Mouse (Mus musculus) embryo, embryonic 10 days (tissue): ENCODE data around the gene Ccdc84.
"Not testable (repeated sequence)": the region's sequence is repeated elsewhere in the genome, so short reads cannot be mapped to it uniquely, and the experiment has no call there.

Experiments
- DNase-seq: peaks from one replicate; pipeline ENCODE4 v3.0.0-alpha.2; 2015; ENCODE audit warnings: low spot score

Gene Ccdc84

DNA sequence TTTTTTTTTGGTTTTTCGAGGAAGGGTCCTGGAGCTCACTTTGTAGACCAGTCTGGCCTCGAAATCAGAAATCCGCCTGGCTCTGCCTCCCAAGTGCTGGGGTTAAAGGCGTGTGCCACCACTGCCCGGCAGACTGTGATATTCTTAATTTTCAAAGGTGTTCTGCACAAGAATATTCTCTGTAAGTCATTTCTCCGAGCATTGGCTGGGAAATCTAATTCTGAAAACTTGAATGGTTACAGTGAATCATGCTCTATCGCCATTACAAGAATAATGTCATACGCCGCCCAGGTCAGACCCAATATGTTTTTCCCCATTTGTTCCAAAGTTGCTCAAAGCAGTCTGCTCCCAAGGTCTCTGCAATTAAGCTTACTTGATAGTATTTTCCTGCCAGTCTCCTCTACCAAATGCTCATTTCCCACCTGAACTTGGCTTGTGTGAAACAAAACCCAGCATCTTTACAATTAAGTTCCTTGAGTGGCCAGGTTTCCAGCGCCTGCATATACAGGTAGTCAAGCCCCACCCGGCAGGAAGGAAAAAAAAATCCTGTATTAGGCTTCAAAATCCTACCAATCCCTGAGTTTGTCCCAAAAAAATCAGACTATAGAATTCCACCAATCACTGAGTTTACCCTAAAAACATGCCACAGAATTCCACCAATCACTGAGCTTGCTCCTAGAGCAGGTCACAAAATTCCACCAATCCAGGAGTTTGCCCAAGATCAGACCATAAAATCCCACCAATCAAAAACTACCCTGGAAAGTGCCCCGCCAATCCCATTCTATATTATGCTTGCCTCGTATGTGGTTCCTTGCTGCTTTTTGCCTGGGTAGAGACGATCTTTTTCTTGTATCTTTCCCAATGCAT, at the start of gene Ccdc84:
Gene Ccdc84, minus strand, starts transcription at position 51 of the 867 bp plus-strand sequence.
- no peak for DNase-seq

- DNase-seq = no peak
Observed at GRCm38 (mm10) chr9:44461950-44462349, 43.6 kb upstream of the Ccdc84 start.

GRCm38 (mm10) chr9:44457035-44457742, 38.8 kb upstream of the Ccdc84 start:
- DNase-seq = peak; percentile 92

DNA sequence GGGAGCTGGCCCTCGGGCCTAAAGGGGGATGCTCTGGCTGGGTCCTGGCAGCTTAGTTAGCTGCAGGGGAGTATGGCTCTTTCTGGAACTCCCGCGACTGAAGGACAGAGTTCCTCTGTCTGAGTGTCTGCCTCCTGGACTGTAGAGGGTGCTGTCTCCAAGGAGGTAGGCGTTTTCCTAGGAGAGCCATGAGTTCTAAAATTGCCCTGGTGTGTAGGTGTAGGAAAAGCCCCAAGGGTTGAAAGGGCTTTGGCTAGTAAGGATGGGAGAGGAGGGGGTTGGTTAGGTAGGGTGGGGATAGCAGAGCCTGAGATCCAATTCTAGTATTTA, 36.5 kb upstream of the Ccdc84 start, which contains the start of gene Upk2:
Gene Upk2, minus strand, starts transcription at position 86 of the 330 bp plus-strand sequence.
- DNase-seq = no peak

DNA sequence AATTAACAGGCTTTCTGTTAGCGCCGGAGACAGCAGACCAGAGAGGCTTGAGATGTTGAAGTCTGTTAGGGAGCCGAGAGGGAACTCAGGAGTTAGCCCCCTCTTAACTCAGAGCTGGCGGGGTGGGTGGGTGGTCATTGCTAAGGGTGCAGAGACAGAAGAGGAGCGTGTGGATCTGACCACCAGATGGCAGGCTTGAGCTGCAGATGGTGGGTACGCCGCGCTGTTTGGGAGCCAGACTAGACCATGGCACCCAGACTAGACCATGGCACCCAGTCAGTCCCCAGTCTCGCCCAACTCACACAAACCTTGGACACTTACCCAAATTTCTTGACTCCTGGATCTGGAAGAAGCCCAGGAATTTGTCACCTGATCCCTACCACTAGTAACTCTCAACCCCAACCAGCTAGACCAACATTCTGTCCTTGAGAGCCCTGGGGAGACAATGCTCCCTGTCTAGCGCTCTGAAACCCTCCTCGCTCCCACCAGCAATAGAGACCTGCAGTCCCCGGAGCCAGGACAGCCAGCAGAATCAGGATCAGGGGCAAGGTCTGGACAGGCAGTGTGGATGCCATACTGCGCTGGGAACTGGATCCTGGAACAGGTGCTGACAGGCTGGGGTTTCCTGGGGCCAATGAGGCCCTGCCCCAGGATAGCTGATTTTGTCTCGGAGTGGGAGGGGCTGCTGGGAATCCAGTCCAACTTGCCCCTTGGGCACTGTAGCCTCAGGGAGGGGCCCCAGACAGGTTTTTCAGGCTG, 35.9 kb upstream of the Ccdc84 start:
- DNase-seq = peak; percentile 93

- DNase-seq = no peak
Observed at GRCm38 (mm10) chr9:44450387-44450786, 32.0 kb upstream of the Ccdc84 start.

GRCm38 (mm10) chr9:44444402-44445025, 26.1 kb upstream of the Ccdc84 start:
- not testable (repeated sequence) for DNase-seq

- no peak for DNase-seq
Observed at GRCm38 (mm10) chr9:44440961-44441360, 22.6 kb upstream of the Ccdc84 start, which contains the start of gene Foxr1. Gene Foxr1 (minus strand): TSS chr9:44441136.

GRCm38 (mm10) chr9:44435747-44436146, 17.4 kb upstream of the Ccdc84 start:
- DNase-seq = no peak

DNA sequence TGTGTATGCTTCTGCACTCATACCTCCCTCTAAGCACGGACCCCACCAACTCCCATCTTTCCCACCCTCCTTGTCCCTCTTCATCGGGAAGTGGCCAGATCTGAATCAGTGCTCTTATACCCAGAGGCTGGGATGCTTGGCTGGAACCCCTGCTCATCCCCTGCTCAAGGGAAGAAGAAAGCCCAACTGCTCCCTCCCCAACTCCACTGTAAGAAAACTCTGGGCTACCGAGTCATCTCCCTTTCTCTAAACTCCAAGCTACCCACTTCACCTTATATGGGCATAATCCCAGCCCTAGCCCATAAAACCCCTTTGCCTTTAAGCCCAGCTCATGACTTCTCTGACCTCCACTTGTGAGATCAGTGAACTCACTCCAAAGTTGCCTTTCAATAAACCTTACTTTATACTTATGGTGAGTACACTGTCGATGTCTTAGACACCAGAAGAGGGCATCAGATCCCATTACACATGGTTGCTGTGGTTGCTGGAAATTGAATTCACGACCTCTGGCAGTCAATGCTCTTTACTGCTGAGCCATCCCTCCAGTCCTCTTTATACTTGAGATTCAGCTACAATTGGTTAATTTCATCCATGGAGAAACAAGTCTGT, 14.3 kb upstream of the Ccdc84 start:
- no peak for DNase-seq

- DNase-seq = no peak
Observed at GRCm38 (mm10) chr9:44423576-44423975, 5.2 kb upstream of the Ccdc84 start.

DNA sequence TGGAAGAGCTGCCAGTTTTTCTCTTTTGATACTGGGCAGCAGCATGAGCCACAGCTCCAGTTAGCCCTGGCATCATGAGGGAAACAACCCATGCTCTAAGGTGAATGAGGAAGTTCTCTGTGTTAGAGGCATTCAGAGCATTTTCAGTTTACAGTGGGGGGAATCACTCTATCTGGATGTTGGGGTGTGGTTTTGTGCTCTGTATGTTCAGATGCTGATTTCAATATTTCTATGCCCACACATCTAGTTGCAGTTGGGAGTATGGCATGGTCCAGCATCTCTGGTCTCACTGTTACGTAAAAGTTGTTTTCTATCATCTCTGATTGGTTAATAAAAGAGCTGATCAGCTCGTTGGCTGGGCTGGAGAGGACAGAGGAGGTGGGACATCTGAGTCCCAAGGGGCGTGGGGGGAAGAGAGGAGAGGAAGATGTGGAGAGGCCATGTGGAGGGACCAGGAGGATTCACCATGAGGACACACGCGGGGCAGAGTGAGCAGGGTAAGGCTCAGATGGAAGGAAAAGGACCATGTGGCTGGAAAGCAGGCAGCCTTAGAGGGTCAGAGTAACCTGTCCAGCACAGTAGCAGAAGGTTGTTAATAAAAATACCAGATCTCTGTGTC, 2.0 kb upstream of the Ccdc84 start:
- no peak for DNase-seq

- not testable (repeated sequence) for DNase-seq
Observed at GRCm38 (mm10) chr9:44419730-44420129, 1.4 kb upstream of the Ccdc84 start.

GRCm38 (mm10) chr9:44417892-44418363, 441 bp downstream of the Ccdc84 start:
- DNase-seq = peak; percentile 95

- no peak for DNase-seq
Observed at GRCm38 (mm10) chr9:44417156-44417891, 1.0 kb downstream of the Ccdc84 start.

DNA sequence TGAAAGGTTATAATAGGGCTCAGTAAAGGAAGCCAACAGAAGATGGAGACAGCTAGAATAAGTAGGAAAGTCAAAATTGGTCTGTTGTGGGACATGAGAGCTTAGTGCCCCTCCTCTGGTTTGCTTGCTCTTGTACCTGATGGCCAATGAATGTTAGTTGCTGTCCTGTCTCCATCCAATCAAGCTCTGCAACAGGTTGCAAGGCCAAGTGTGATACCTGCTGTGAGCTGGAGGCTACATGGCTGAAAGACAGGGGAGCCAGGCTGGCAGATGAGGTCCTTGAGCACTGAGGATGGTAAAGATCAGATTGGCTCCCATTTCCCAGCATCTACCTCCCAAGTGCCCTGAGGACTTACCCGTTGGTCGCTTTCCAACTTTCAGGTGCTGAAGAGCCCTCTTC, 5.6 kb downstream of the Ccdc84 start:
- no peak for DNase-seq

- no peak for DNase-seq
Observed at GRCm38 (mm10) chr9:44412306-44412705, 6.1 kb downstream of the Ccdc84 start.

DNA sequence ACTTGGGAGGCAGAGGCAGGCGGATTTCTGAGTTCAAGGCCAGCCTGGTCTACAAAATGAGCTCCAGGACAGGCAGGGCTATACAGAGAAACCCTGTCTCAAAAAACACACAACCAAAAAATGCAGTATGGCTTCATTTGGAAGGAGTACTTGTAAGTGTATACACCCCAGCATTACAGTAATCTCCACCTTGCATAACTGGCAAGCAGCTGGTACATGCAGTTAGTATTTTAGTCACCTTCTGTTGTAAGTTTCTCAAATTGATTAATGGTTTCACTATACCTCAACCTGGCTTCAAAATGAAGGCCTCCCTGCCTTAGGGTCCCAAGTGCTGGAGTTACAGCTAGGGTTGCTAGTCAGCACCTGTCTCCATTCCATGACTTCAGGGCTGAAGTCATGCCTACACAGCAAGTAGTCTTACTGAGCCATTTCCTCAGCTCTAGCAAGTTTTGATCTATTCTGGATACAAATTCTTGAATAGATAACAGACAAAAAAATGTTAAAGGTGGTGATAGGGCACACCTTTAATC, 6.7 kb downstream of the Ccdc84 start:
- no peak for DNase-seq

GRCm38 (mm10) chr9:44410647-44411336, 7.6 kb downstream of the Ccdc84 start:
- no peak for DNase-seq
